Mouse (Mus musculus): ENCODE measurements around the gene Pde6d.

GRCm38 (mm10) chr1:86583709-86584108 is 1.3 kb upstream of the Pde6d start:
- TF ChIP-seq CTCF (IDR thresholded peaks at IDR 0.05; ENCODE audit: extremely low read depth, insufficient read depth, insufficient read length, insufficient replicate concordance) = no peak
- TF ChIP-seq POLR2A (IDR thresholded peaks at IDR 0.05; ENCODE audit: low read depth, low read length) = no peak
